Mouse (Mus musculus) forelimb bud, embryonic 11.5 days (tissue): Measurements from ENCODE around the gene BC051142.

Experiments used
- DNase-seq: peaks from one replicate; pipeline ENCODE4 v3.0.0-alpha.2; 2012; ENCODE audit warnings: low read depth, low spot score

The BC051142 gene

DNA sequence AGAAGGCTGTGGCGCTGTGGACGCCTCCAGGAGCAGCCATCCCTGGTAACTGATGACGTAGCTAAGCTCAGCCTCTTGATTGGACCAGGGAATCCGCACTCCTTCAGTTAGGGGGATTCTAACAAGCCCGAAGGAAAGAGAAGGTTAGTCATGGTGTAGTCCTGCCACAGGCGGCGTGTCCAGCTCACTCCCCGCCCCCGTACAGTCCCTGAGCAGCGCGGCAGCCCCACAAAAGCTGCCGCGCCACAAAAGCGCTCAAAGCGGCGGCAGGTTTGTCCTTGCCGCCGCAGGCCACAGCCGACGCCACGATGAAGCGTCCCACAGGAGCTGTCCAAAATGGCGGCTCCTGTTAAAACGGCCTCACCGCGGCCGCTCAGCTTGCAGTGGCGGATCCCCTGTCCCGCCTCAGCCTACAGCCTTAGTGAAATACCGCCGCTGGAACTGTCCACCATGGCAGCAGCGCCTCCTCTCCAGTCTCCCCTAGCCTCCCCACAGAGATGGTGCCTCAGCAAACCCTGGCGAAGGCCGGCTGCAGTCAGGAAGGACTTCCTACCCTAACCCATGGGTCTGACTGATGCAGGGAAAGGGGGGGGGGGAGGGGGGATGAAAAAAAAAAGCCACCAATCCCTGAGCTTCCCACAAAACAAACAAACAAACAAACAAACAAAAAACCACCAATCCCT lies at the start of gene BC051142:
TSS of gene BC051142 (plus strand) at position 110 of the 683 bp plus-strand sequence.
- DNase-seq, result peak; percentile 91

- peak; percentile 80 for DNase-seq
These were observed 49.2 kb upstream of the BC051142 start for GRCm38 (mm10) chr17:34349429-34349828.

- no peak for DNase-seq
These were observed 44.1 kb upstream of the BC051142 start, which contains the start of gene Btnl2 for GRCm38 (mm10) chr17:34354539-34354938. Btnl2 (plus strand) TSS chr17:34354822.

DNA sequence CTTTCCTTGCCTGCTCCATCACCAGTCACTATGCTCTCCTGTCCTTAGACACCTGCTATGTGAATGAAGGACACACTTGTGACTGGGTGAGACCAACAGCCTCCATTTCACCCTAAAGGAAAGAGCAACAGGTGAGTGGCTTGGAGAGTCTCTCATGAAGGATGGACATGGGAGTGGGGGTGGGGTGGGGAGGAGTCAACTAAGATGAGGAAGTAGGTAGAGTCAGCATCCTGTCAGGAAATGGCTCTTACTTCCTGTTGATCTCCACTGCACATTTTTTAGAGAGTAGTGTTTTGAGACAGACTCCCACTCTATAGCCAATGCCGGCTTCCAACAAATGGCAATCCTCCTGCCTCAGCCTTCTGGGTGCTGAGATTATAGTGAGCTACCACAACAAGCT lies 43.7 kb upstream of the BC051142 start:
- no peak for DNase-seq

DNA sequence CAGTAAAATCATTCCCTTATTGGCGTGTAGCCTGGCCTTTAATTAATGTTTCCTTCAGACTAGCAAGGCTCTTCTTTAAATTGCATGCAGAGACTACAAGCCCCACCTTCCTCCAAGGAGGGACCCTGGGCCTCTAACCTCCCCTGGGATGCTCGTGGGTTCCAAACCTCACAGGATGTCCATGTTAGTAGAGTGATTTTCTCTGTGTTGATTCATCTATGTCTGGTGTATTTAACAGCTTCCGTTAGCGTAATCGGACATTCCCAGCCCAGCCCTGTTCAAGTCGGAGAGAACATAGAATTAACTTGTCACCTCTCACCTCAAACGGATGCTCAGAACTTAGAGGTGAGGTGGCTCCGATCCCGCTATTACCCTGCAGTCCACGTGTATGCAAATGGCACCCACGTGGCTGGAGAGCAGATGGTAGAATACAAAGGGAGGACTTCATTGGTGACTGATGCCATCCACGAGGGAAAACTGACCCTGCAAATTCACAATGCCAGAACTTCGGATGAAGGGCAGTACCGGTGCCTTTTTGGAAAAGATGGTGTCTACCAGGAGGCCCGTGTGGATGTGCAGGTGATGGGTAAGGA lies 35.6 kb upstream of the BC051142 start:
- DNase-seq, result no peak

GRCm38 (mm10) chr17:34363676-34364310 lies 34.8 kb upstream of the BC051142 start:
- DNase-seq, result no peak

GRCm38 (mm10) chr17:34365031-34365430 lies 33.6 kb upstream of the BC051142 start:
- no peak for DNase-seq

GRCm38 (mm10) chr17:34370563-34370962 lies 28.1 kb upstream of the BC051142 start:
- no peak for DNase-seq

- no peak for DNase-seq
These were observed 25.4 kb upstream of the BC051142 start for GRCm38 (mm10) chr17:34373055-34373709.

- no peak for DNase-seq
These were observed 21.8 kb upstream of the BC051142 start, which contains the start of gene Btnl1 for GRCm38 (mm10) chr17:34376847-34377246. Btnl1 (plus strand) TSS chr17:34377132.

- no peak for DNase-seq
These were observed 21.0 kb upstream of the BC051142 start for GRCm38 (mm10) chr17:34377450-34378209.

DNA sequence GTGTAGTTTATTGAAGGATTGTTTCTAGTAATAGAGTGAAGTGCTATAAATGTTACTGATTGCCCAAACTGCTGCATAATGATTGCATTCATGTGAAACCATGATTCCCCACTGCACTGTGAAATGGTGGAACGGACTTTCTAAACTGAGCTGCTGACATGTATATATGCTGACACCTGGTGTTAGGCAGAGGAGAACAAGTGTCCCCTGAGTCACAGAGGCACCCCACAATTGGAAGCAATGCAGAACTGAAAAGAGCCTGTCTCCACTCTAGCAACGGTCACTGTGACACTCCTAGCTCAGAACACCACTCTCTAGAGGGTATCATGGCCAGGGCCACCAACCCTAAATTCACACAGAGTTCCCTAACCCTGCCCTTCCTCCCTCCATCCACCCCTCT lies 19.9 kb upstream of the BC051142 start:
- DNase-seq, result no peak

GRCm38 (mm10) chr17:34379451-34379850 lies 19.2 kb upstream of the BC051142 start:
- DNase-seq, result no peak

- no peak for DNase-seq
These were observed 16.7 kb upstream of the BC051142 start for GRCm38 (mm10) chr17:34381876-34382275.

- DNase-seq, result no peak
These were observed 15.4 kb upstream of the BC051142 start for GRCm38 (mm10) chr17:34383212-34383611.

GRCm38 (mm10) chr17:34384699-34385098 lies 13.9 kb upstream of the BC051142 start:
- no peak for DNase-seq

DNA sequence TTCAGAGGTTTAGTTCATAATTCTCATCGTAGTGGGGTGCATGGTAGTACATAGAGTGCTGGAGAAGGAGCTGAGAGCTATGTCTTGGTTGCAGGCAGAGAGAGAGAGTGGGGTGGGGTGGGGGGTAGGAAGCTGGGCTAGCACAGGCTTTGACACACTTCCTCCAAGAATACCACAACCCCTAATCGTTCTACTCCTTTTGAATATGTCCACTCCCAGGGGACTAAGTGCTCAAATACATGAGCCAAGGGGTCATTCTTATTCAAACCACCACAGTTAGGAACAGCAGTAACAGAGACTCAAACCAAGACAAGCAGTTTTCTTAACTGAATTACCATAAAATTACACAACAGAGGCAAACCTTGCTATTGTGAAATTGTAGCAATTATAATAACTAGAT lies 12.0 kb upstream of the BC051142 start:
- DNase-seq, result no peak

DNA sequence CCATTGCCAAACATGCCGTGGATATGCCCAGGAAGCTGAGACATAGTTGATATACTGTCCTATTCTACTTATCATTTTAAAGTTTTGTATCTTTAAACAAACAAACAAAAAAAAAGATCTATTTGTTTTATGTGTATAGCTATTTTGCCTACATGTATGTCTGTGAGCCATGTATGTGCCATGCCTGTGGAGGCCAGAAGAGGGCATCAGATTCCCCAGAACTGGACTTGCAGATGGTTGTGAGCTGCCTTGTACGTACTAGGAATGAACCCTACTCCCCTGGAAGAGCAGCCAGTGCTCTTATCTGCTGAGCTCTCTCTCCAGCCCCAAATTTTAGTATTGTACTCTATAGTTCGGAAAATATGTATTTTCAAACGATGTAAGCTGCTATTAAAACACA lies 10.1 kb upstream of the BC051142 start:
- DNase-seq, result no peak

DNA sequence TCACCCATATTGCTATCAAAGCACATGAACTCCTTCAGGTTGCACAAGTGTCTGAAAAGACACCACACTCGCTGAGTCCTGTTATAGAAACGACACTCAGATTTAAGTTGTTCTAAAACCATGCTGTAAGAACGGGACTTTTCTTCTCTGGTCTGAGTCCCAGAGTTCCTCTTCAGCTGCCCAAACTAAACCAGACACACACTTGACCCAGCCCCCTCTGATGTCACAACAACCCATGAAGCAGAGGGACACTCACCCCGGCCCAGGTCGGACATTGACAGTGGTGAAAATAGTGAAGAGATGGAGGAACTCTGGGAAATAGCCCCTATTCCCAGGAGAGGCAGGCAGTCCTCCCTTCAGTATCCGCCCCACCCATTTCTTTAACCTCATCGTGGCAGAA lies 7.1 kb upstream of the BC051142 start:
- DNase-seq, result no peak

DNA sequence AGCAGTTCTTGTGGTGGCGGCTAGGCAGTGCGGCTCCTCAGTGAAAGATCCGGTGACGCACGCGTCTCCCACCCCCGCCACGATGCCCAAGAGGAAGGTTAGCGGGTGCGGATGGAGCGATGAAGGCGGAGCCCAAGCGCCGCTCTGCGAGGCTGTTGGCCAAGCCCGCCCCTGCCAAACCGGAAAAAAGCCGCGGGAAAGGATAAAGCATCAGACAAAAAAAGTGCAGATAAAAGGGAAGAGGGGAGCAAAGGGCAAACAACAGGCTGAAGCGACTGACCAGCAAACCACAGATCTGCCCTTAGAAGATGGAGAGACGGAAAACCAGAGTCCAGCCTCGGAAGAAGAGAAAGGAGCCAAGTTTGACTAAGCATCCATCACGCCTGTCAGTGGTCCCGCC lies 6.3 kb upstream of the BC051142 start:
- peak; percentile 6 for DNase-seq

- no peak for DNase-seq
These were observed 1.3 kb upstream of the BC051142 start for GRCm38 (mm10) chr17:34397357-34397756.
